Mouse (Mus musculus): ENCODE measurements at regions not wholly inside any gene's neighbourhood (a gene's known extent, or its start where the extent isn't known, plus 50 kb on each side); places are given as distances from the start of the nearest gene placed in this dataset.

- Histone ChIP-seq H3K4me2 (ENCODE audit: low read depth) (peak overlapping the region; percentile 41), H3K27me3 (ENCODE audit: control insufficient read depth, insufficient read depth, insufficient read length) (no peaks in the 10 kb centered on the region), H3K79me2 (ENCODE audit: control insufficient read depth, insufficient read depth) (no peaks in the 10 kb centered on the region), H3K36me3 (ENCODE audit: control insufficient read depth, insufficient read depth) (no peaks in the 10 kb centered on the region), H3ac (ENCODE audit: control insufficient read depth, insufficient read length) (no peak overlapping the region), H3K4me3 (no peak overlapping the region)
- TF ChIP-seq MYOG (IDR thresholded peaks at IDR 0.05; ENCODE audit: control insufficient read depth in 1 of 3, insufficient read depth in 1 of 3, insufficient read length in 2 of 3, low read depth in 2 of 3) (no peak), CEBPB (IDR thresholded peaks at IDR 0.05; ENCODE audit: insufficient read depth, poor library complexity, severe bottlenecking) (no peak), POLR2A (IDR thresholded peaks at IDR 0.05; ENCODE audit: insufficient read length, low read depth) (no peak), POLR2AphosphoS2 (IDR thresholded peaks at IDR 0.05; ENCODE audit: insufficient read length, low read depth) (no peak), TCF12 (IDR thresholded peaks at IDR 0.05; ENCODE audit: insufficient read depth, poor library complexity, severe bottlenecking) (no peak), USF1 (IDR thresholded peaks at IDR 0.05; ENCODE audit: low read depth) (no peak), SRF (IDR thresholded peaks at IDR 0.05; ENCODE audit: control insufficient read depth, insufficient read length, low read depth) (no peak), MAX (IDR thresholded peaks at IDR 0.05; ENCODE audit: low read depth) (no peak), E2F4 (IDR thresholded peaks at IDR 0.05; ENCODE audit: insufficient read depth) (no peak), TCF3 (IDR thresholded peaks at IDR 0.05; ENCODE audit: insufficient read length, low read depth) (no peak), MYOD1 (IDR thresholded peaks at IDR 0.05; ENCODE audit: control insufficient read depth in 1 of 3, insufficient read length in 2 of 3, low read depth in 2 of 3) (no peak), REST (IDR thresholded peaks at IDR 0.05; ENCODE audit: insufficient read depth, insufficient read length) (no peak)
These were observed 61.2 kb upstream of the Slit2 start for GRCm38 (mm10) chr5:47921731-47922130.

DNA sequence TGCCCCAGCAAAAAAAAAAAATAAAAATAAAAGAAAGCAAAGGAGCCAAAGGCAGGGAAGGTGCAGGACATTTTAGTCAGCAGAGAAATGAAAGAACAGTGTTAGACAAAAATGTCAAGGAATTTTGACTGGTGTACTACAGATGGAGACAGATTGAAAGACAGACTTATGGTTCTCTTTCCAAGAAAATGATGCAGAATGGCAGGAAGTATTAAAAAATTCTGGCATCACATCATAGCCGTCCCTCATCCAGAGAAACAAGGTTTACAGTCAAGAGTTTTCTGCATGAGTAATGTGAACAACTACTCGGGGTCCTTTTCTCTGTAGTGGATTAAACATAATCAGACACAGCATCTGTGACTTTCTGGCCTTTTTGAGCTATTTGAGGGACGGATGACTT, 52.7 kb upstream of the Slit2 start:
- H3K4me3 ChIP-seq, result no peak overlapping the region
- no peaks in the 10 kb centered on the region for H3K36me3 ChIP-seq (ENCODE audit: control insufficient read depth, insufficient read depth)
- TF ChIP-seq TCF12 (IDR thresholded peaks at IDR 0.05; ENCODE audit: insufficient read depth, poor library complexity, severe bottlenecking), result no peak
- H3ac ChIP-seq (ENCODE audit: control insufficient read depth, insufficient read length), result no peak overlapping the region
- H3K79me2 ChIP-seq (ENCODE audit: control insufficient read depth, insufficient read depth), result no peaks in the 10 kb centered on the region
- H3K4me2 ChIP-seq (ENCODE audit: low read depth), result peak overlapping the region; percentile 2
- no peaks in the 10 kb centered on the region for H3K27me3 ChIP-seq (ENCODE audit: control insufficient read depth, insufficient read depth, insufficient read length)
